Mouse (Mus musculus): ENCODE data around the gene Crtc2. TPM values are rescaled to one million over a fixed set of nuclear protein-coding genes. Genes with fewer than 3 reads are reported as not detected.

The Crtc2 gene
- polyA plus RNA-seq, 2 experiments, result 17.5 to 71.8 TPM

DNA sequence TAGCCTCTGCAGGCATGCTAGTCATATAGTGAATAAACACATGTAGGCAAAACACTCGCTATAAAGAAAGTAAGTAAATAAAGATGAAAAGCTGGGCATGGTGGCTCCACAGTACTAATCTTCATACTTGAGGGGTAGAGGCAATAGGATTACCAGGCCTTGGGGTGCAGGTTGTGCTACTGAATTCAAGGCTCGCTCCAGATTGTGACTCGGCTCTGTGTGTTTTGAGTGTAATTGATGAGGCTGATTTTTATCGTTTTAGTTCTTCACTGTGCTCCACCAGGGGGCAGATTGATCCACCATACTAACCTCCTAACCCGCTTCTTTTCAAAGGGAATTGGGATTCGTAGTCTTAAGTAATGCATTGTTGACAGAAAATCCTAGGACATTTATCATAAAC is 33.9 kb upstream of the Crtc2 start:
- no peak for TF ChIP-seq POLR2A (IDR thresholded peaks at IDR 0.05; ENCODE audit: borderline replicate concordance, extremely low read depth, insufficient read depth, insufficient read length)
- Histone ChIP-seq H3K9ac (ENCODE audit: low read depth, low read length, severe bottlenecking) (peak overlapping the region; percentile 65), H3K27me3 (ENCODE audit: control insufficient read depth, insufficient read depth, low read length) (no peaks in the 10 kb centered on the region), H3K36me3 (ENCODE audit: control insufficient read depth, insufficient read depth, low read length) (peaks cover 10% of the 10 kb centered on the region), H3K4me2 (replicated peaks; ENCODE audit: low read depth, low read length, severe bottlenecking) (peak overlapping the region; percentile 66), H3K27ac (replicated peaks; ENCODE audit: low read depth, low read length) (peak overlapping the region; percentile 76), H3K4me1 (ENCODE audit: control insufficient read depth, insufficient read depth, low read length) (peaks cover 11% of the 10 kb centered on the region), H3K9me3 (ENCODE audit: control insufficient read depth, low read length) (no peaks in the 10 kb centered on the region), H3K4me3 (replicated peaks; ENCODE audit: low read length) (peak overlapping the region; percentile 45)
- ATAC-seq (ENCODE audit: low FRiP score, low read depth) (peak; percentile 65; the same call in 1 of the 2 replicates), DNase-seq (ENCODE audit: low spot score) (peak; percentile 74)
- WGBS, result 20% methylated on average over 6 of the region's 6 CpGs

DNA sequence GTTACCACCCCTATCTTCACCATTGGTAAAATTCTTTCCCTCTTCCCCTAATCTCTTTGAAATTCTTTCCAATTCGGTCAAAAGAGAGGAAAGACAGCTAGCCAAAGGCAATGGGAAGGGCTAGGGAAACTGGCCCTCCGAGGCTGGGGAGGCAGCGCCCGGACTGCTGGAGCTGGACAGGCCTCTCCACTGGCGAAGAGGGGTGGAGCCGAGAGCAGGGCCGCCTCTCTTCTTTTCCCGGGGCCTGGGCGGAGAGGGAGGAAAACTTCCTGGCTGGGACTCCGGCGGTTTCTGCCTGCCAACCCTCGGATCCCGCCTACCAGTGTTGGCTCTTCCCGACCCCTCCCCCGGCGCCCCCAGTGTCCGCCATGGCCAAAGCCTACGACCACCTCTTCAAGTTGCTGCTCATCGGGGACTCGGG is 33.4 kb upstream of the Crtc2 start:
- Histone ChIP-seq H3K27ac (replicated peaks; ENCODE audit: low read depth, low read length) (peak overlapping the region; percentile 76), H3K27me3 (ENCODE audit: control insufficient read depth, insufficient read depth, low read length) (no peaks in the 10 kb centered on the region), H3K9ac (ENCODE audit: low read depth, low read length, severe bottlenecking) (peak overlapping the region; percentile 65), H3K4me1 (ENCODE audit: control insufficient read depth, insufficient read depth, low read length) (peaks cover 11% of the 10 kb centered on the region), H3K36me3 (ENCODE audit: control insufficient read depth, insufficient read depth, low read length) (peaks cover 10% of the 10 kb centered on the region), H3K9me3 (ENCODE audit: control insufficient read depth, low read length) (no peaks in the 10 kb centered on the region), H3K4me3 (replicated peaks; ENCODE audit: low read length) (peak overlapping the region; percentile 45), H3K4me2 (replicated peaks; ENCODE audit: low read depth, low read length, severe bottlenecking) (peak overlapping the region; percentile 66)
- WGBS, result under 1% methylated on average over 12 of the region's 20 CpGs
- ATAC-seq (ENCODE audit: low FRiP score, low read depth) (peak; percentile 88), DNase-seq (ENCODE audit: low spot score) (peak; percentile 82)
- 0 out of 2 replicates have a peak, but pooled peaks have one; percentile 62 for TF ChIP-seq POLR2A (IDR thresholded peaks at IDR 0.05; ENCODE audit: borderline replicate concordance, extremely low read depth, insufficient read depth, insufficient read length)

DNA sequence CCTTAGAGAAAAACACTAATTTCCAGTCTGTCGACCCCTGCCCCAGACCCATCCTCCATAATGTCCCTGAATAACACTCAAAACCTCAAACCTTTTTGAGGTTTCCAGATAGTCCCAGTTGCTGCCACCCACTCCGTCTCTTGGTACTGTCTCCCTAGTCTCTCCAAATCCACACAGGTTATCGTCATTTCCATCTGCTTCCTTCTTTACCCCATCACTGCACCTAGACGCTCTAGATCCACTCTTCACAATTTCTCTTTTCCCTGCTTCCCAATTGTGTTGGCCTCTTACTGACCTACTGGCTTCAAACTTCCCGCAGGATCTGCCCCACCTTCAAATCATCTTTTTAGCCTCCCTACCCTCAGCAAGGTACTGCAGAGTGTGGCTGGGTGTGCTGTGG is 32.8 kb upstream of the Crtc2 start:
- H3K4me3 ChIP-seq (replicated peaks; ENCODE audit: low read length), result peak overlapping the region; percentile 45
- H3K9ac ChIP-seq (ENCODE audit: low read depth, low read length, severe bottlenecking), result peak overlapping the region; percentile 65
- no peak for TF ChIP-seq POLR2A (IDR thresholded peaks at IDR 0.05; ENCODE audit: borderline replicate concordance, extremely low read depth, insufficient read depth, insufficient read length)
- H3K27ac ChIP-seq (replicated peaks; ENCODE audit: low read depth, low read length), result 0 out of 2 replicates have a peak overlapping the region, but pooled peaks have one; percentile 26
- peaks cover 11% of the 10 kb centered on the region for H3K4me1 ChIP-seq (ENCODE audit: control insufficient read depth, insufficient read depth, low read length)
- no peaks in the 10 kb centered on the region for H3K27me3 ChIP-seq (ENCODE audit: control insufficient read depth, insufficient read depth, low read length)
- DNase-seq (ENCODE audit: low spot score) (no peak), ATAC-seq (ENCODE audit: low FRiP score, low read depth) (no peak)
- peak overlapping the region; percentile 66 for H3K4me2 ChIP-seq (replicated peaks; ENCODE audit: low read depth, low read length, severe bottlenecking)
- H3K9me3 ChIP-seq (ENCODE audit: control insufficient read depth, low read length), result no peaks in the 10 kb centered on the region
- 26% methylated on average over 5 of the region's 5 CpGs for WGBS
- H3K36me3 ChIP-seq (ENCODE audit: control insufficient read depth, insufficient read depth, low read length), result peaks cover 10% of the 10 kb centered on the region

DNA sequence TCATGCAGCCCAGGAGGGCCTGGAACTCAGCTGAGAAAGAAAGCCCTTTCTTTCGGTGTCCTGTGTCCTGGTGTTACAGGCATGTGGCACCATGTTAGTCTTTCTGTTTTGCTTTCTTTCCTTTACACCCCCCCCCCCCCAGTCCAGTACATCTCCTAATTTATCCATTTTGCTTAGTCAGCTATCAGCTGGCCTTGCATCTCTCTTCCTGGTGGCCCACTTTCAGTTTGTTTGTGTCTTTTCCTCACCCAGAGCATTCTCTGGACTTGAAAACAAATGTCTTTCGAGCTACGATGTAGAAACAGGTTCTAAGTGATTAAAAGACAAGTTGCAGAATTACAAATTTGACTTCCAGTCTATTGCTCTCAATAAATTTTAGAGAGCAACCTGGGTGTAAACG is 31.5 kb upstream of the Crtc2 start:
- 90% methylated on average over 4 of the region's 4 CpGs for whole genome bisulfite sequencing
- H3K27ac ChIP-seq (replicated peaks; ENCODE audit: low read depth, low read length), result no peak overlapping the region
- no peaks in the 10 kb centered on the region for H3K9me3 ChIP-seq (ENCODE audit: control insufficient read depth, low read length)
- no peak for DNase-seq (ENCODE audit: low spot score)
- ATAC-seq (ENCODE audit: low FRiP score, low read depth), result no peak
- TF ChIP-seq POLR2A (IDR thresholded peaks at IDR 0.05; ENCODE audit: borderline replicate concordance, extremely low read depth, insufficient read depth, insufficient read length), result no peak
- H3K4me3 ChIP-seq (replicated peaks; ENCODE audit: low read length), result no peak overlapping the region
- peaks cover 10% of the 10 kb centered on the region for H3K36me3 ChIP-seq (ENCODE audit: control insufficient read depth, insufficient read depth, low read length)
- no peaks in the 10 kb centered on the region for H3K27me3 ChIP-seq (ENCODE audit: control insufficient read depth, insufficient read depth, low read length)
- peaks cover 11% of the 10 kb centered on the region for H3K4me1 ChIP-seq (ENCODE audit: control insufficient read depth, insufficient read depth, low read length)
- no peak overlapping the region for H3K9ac ChIP-seq (ENCODE audit: low read depth, low read length, severe bottlenecking)
- H3K4me2 ChIP-seq (replicated peaks; ENCODE audit: low read depth, low read length, severe bottlenecking), result no peak overlapping the region

DNA sequence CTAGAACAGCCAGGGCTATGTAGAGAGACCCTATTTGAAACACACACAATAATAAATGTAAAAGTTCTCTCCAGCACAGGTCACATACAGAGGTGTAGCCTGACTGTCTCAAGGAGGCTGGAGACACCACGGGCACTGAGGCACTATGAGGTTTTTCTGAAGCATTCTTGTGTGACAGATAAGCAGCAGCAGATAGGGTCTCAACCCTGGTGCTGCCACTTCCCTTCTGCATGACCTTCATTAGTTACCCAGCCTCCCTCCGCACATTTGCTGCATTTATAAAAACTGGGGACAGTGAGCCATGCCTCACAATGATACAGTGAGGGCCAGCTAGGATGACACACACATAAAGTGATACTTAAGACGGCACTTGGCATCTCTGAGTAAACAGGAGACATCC is 31.0 kb upstream of the Crtc2 start:
- ATAC-seq (ENCODE audit: low FRiP score, low read depth) (no peak), DNase-seq (ENCODE audit: low spot score) (no peak)
- Histone ChIP-seq H3K27me3 (ENCODE audit: control insufficient read depth, insufficient read depth, low read length) (no peaks in the 10 kb centered on the region), H3K9me3 (ENCODE audit: control insufficient read depth, low read length) (no peaks in the 10 kb centered on the region), H3K27ac (replicated peaks; ENCODE audit: low read depth, low read length) (no peak overlapping the region), H3K4me2 (replicated peaks; ENCODE audit: low read depth, low read length, severe bottlenecking) (no peak overlapping the region), H3K36me3 (ENCODE audit: control insufficient read depth, insufficient read depth, low read length) (peaks cover 10% of the 10 kb centered on the region), H3K9ac (ENCODE audit: low read depth, low read length, severe bottlenecking) (no peak overlapping the region), H3K4me3 (replicated peaks; ENCODE audit: low read length) (no peak overlapping the region), H3K4me1 (ENCODE audit: control insufficient read depth, insufficient read depth, low read length) (peaks cover 11% of the 10 kb centered on the region)
- TF ChIP-seq POLR2A (IDR thresholded peaks at IDR 0.05; ENCODE audit: borderline replicate concordance, extremely low read depth, insufficient read depth, insufficient read length), result no peak
- 88% methylated on average over 3 of the region's 3 CpGs for WGBS

DNA sequence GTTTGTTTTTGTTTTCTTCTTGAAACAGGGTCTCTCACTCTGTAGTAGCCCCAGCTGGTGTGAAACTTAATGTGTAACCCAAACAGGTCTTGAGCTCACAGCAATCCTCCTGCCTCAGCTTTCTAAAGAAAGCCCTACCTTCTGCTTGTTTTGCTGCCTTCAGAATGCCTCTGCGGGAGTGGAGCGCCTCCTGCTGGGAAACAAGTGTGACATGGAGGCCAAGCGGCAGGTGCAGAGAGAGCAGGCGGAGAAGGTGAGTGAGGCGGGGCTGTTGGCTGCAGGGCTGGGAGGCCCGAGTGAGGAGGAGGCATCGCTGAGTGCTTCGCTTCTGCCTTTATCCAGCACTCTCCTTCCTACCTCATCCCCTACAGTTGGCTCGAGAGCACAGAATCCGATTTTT is 29.6 kb upstream of the Crtc2 start:
- no peak for DNase-seq (ENCODE audit: low spot score)
- peaks cover 10% of the 10 kb centered on the region for H3K36me3 ChIP-seq (ENCODE audit: control insufficient read depth, insufficient read depth, low read length)
- 72% methylated on average over 10 of the region's 10 CpGs for WGBS
- H3K9ac ChIP-seq (ENCODE audit: low read depth, low read length, severe bottlenecking), result no peak overlapping the region
- no peak overlapping the region for H3K27ac ChIP-seq (replicated peaks; ENCODE audit: low read depth, low read length)
- no peak overlapping the region for H3K4me2 ChIP-seq (replicated peaks; ENCODE audit: low read depth, low read length, severe bottlenecking)
- no peak for ATAC-seq (ENCODE audit: low FRiP score, low read depth)
- no peaks in the 10 kb centered on the region for H3K27me3 ChIP-seq (ENCODE audit: control insufficient read depth, insufficient read depth, low read length)
- TF ChIP-seq POLR2A (IDR thresholded peaks at IDR 0.05; ENCODE audit: borderline replicate concordance, extremely low read depth, insufficient read depth, insufficient read length), result no peak
- peaks cover 11% of the 10 kb centered on the region for H3K4me1 ChIP-seq (ENCODE audit: control insufficient read depth, insufficient read depth, low read length)
- no peak overlapping the region for H3K4me3 ChIP-seq (replicated peaks; ENCODE audit: low read length)
- no peaks in the 10 kb centered on the region for H3K9me3 ChIP-seq (ENCODE audit: control insufficient read depth, low read length)

Measured in limb, embryonic 14.5 days (tissue).